Mouse (Mus musculus) E14TG2a.4 (cell line): ENCODE data around the gene Scap.

Source experiments
- H3K27me3 ChIP-seq: 2 replicates; pipeline ENCODE4 v1.6.1; 2014; ENCODE audit warnings: low read length, control low read depth; ENCODE audit not compliant: insufficient read depth
- H3K36me3 ChIP-seq: 2 replicates; pipeline ENCODE4 v1.6.1; 2014; ENCODE audit warnings: low read length, control low read depth; ENCODE audit not compliant: insufficient read depth
- H3K4me1 ChIP-seq: replicated peaks from 2 replicates; pipeline ENCODE4 v1.6.1; 2014; ENCODE audit warnings: low read depth, low read length, control low read depth
- H3K4me3 ChIP-seq: replicated peaks from 2 replicates; pipeline ENCODE4 v1.5.1; 2014; ENCODE audit warnings: mild to moderate bottlenecking, low read length
- H3K9me3 ChIP-seq: 2 replicates; pipeline ENCODE4 v1.6.1; 2014; ENCODE audit warnings: low read length, control low read depth
- CTCF ChIP-seq: conservative IDR thresholded peaks from 2 replicates; pipeline ENCODE4 v1.5.1; 2014; ENCODE audit warnings: low read length
- NANOG ChIP-seq: IDR thresholded peaks from 2 replicates; pipeline ENCODE4 v1.6.1; 2014; ENCODE audit warnings: borderline replicate concordance, low read length, mixed read lengths
- POU5F1 ChIP-seq: IDR thresholded peaks from 2 replicates; pipeline ENCODE4 v1.6.1; 2014; ENCODE audit warnings: low read length, borderline replicate concordance

Scap gene

DNA sequence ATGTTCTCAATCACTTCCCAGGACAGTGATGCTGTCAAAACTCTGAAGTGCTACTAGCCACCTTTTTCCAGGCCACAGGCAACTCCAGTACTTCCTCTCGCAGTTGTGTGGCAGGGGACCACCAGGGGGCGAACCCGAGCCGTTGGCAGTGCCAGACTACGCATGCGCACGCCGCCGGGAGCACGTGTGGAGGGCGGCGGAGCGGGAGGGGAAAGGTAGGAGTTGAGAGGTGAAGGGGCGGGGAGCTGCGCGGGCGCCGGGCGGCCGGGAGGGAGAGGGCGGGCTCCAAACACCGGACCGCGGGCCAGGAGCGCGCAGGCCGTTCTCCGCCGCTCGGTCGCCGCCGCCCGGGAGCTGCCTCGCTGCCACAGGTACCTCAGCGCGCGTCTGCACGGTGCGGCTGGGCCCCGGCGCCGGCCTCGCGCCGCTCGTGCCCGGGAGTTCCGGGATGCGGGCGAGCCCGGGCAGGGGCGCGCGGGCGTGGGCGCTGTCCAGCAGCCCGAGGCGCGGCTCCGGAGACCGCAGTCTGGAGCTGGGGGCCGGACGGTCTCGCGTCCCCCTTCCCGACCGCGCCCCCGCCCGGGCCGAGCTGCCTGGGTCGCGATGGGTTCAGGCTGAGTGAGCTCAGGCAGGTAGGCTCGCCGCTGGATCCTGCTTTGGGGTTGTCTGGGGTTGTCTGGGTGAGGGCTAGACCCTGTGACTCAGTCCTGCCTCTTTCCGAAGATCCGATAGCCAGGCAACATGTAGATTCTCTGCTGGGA lies at the start of gene Scap:
Gene Scap (plus strand): TSS at position 154 of the 761 bp plus-strand sequence.
- TF ChIP-seq POU5F1: no peak
- peak; percentile 73 for TF ChIP-seq CTCF
- Histone ChIP-seq H3K27me3 (peaks cover 29% of the 10 kb centered on the region), H3K4me1 (peaks cover 34% of the 10 kb centered on the region), H3K9me3 (peaks cover 8% of the 10 kb centered on the region), H3K36me3 (no peaks in the 10 kb centered on the region), H3K4me3 (peak within 1 kb of the TSS; percentile 87)

DNA sequence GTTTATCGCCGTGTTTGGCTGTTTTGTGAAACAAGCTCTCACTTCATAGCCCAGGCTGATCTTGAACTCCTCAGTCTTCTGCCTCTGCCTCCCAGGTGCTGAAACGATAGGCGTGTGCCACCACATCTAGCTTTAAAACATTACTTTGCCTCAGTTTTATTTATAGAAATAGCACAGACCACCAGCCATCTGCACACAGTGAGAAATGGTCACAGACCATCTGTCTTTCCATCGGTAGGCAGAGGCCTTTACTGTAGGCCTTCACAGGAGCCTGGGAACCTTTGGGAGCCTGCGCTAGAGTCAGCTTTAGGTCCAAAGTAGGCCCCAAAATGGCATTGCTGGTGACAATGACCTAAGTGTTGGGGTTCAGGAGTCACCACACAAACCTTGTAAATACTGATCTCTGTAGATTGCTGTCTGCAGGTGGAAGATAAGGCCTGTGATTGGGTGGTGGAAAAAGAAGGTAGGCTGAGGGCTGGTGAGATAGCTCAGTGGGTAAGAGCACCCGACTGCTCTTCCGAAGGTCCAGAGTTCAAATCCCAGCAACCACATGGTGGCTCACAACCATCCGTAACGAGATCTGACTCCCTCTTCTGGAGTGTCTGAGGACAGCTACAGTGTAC lies 48.9 kb upstream of the Scap start:
- Histone ChIP-seq H3K36me3 (no peaks in the 10 kb centered on the region), H3K4me3 (no peak overlapping the region), H3K27me3 (no peaks in the 10 kb centered on the region), H3K4me1 (peaks cover 11% of the 10 kb centered on the region), H3K9me3 (no peaks in the 10 kb centered on the region)
- TF ChIP-seq NANOG (no peak), CTCF (no peak), POU5F1 (no peak)

DNA sequence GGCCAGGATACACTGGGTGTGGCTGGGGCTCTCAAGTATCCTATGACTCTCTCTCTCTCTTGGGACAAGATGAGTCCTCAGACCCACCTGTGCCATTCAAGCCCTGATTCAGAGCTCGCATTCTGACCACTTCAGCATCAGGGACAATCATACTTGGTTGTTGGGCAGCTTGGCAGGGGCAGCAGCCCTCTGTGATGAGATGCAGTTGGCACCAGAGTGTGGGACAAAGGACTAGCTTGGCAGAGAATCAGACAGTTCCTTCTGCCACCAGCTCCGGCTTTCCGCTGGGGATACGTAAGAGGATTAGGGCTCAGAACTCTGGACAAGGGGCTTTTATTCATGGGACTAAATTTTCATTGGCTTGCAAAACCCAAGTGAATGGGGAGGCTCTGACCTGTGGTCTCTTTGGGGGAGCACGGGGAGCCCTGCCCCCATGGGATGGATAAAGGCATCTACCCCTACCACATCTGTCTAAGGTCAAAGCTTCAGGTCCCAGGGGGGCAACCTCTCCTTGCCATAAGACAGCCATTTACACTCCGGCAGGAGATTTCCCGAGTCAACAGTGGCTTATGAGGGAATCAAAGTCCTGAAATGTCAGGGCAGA lies 45.7 kb upstream of the Scap start:
- Histone ChIP-seq H3K4me3 (no peak overlapping the region), H3K4me1 (peaks cover 11% of the 10 kb centered on the region), H3K9me3 (no peaks in the 10 kb centered on the region), H3K36me3 (no peaks in the 10 kb centered on the region), H3K27me3 (0 out of 2 replicates have a peak, but pooled peaks cover 2% of the 10 kb centered on the region)
- TF ChIP-seq NANOG: no peak
- no peak for TF ChIP-seq CTCF
- TF ChIP-seq POU5F1: no peak

DNA sequence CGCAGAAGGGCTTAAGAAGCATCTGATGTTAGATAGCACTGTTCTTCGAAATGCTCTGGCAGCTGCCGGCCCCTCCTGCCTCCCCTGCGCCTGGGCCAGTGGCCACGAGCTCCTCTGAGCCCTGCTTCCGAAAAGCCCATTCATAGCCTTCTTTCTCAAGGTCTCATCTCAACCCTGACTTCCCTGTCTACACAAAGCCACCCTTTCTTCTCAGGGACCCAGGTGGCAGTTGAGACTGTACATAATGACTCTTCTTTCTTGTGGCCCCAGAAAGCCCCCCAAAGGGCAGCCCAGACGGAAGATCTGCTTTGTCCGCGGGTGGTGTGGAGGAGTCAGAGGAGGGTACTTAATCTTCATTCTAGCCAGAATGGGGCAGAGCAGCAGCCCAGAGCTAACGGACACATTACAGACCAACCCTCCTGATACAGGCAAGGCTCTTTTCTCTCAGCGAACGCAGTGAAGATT lies 39.8 kb upstream of the Scap start:
- Histone ChIP-seq H3K4me3 (0 out of 2 replicates have a peak overlapping the region, but pooled peaks have one; percentile 3), H3K36me3 (no peaks in the 10 kb centered on the region), H3K9me3 (no peaks in the 10 kb centered on the region), H3K4me1 (peaks cover 23% of the 10 kb centered on the region), H3K27me3 (peaks cover 15% of the 10 kb centered on the region)
- TF ChIP-seq POU5F1: no peak
- TF ChIP-seq CTCF: no peak
- TF ChIP-seq NANOG: no peak

DNA sequence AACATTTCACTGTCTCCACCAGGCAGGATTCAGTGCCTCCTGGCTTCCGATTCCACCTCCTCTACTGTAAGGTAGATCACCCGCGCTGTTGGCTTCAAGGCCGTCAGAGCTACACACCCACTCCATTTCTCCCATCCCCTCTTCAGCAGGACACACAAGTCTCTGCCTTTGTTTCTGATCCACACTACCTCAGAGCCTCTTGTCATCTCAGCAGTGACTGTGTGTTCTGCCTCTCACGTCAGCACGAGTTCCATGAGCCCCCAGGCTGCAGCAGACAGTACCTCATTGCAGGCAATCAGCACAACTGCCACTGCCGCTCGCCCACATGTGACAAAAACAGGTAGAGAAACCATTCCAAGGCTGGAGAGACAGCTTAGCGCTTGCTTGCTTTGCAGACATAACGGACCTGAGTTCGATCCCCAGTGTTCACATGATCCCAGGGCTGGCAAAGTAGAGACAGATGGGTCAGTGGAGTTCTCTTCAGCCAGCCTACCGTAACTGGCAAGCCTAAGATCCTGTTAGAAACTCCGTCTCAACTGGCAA lies 39.1 kb upstream of the Scap start:
- Histone ChIP-seq H3K9me3 (no peaks in the 10 kb centered on the region), H3K4me1 (peaks cover 23% of the 10 kb centered on the region), H3K27me3 (peaks cover 15% of the 10 kb centered on the region), H3K4me3 (0 out of 2 replicates have a peak overlapping the region, but pooled peaks have one; percentile 3), H3K36me3 (no peaks in the 10 kb centered on the region)
- no peak for TF ChIP-seq POU5F1
- TF ChIP-seq CTCF: no peak
- no peak for TF ChIP-seq NANOG

DNA sequence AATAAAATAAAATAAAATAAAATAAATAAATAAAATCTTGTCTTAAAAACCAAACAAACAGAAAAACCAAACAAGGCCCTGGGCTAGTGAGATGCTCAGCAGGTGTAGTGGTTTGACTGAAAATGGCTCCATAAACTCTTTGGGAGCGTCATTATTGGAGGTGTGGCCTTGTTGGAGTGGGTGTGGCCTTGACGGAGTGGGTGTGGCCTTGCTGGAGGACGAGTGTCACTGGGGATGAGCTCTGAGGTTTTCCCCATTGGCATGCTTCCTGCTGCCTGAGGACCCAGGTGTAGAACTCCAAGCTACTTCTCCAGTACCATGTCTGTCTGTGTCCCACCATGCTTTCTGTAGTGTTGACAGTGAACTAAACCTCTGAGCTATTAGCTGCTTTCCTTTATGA lies 38.3 kb upstream of the Scap start:
- H3K9me3 ChIP-seq: no peaks in the 10 kb centered on the region
- no peak overlapping the region for H3K4me3 ChIP-seq
- H3K27me3 ChIP-seq: peaks cover 15% of the 10 kb centered on the region
- H3K4me1 ChIP-seq: peaks cover 23% of the 10 kb centered on the region
- H3K36me3 ChIP-seq: no peaks in the 10 kb centered on the region
- TF ChIP-seq POU5F1 (no peak), CTCF (no peak), NANOG (no peak)

DNA sequence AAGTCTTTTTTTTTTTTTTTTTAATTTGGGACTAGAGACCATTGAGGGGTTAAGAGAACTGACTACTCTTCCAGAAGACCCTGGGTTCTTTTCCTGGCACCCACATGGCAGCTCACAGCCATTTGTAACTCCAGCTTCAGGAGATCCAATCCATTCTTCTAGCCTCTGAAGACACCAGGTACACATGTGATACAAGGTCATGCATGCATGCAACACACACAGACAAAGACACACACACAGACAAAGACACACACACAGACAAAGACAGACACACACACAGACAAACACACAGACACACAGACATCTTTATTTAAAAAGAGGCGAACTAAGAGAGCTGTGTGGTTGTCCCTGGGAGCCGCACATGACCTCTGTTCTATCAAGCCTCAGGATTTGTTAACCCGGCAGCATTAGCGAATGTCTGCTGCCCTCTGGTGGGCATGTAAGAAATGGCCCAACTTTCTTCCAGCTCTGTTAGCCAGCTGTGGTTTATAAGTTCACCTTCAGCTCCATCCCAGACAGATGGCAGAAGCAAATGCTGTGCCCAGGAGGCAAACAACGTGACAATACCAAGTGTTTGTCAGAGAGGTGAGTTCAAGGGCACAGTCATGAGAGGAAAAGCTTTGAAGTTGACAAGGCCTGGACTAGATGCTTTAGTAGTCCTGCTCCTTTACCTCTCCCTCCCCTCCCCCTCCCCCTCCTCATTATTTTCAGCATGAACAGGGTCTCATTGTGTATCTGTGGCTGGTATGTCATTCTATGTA lies 36.0 kb upstream of the Scap start:
- TF ChIP-seq CTCF: peak; percentile 89
- no peak for TF ChIP-seq POU5F1
- Histone ChIP-seq H3K4me1 (peaks cover 23% of the 10 kb centered on the region), H3K4me3 (no peak overlapping the region), H3K36me3 (no peaks in the 10 kb centered on the region), H3K27me3 (peaks cover 15% of the 10 kb centered on the region), H3K9me3 (peaks cover 18% of the 10 kb centered on the region)
